8 mouse cellular contexts compared by ENCODE assay signal in the genomic region with DNA sequence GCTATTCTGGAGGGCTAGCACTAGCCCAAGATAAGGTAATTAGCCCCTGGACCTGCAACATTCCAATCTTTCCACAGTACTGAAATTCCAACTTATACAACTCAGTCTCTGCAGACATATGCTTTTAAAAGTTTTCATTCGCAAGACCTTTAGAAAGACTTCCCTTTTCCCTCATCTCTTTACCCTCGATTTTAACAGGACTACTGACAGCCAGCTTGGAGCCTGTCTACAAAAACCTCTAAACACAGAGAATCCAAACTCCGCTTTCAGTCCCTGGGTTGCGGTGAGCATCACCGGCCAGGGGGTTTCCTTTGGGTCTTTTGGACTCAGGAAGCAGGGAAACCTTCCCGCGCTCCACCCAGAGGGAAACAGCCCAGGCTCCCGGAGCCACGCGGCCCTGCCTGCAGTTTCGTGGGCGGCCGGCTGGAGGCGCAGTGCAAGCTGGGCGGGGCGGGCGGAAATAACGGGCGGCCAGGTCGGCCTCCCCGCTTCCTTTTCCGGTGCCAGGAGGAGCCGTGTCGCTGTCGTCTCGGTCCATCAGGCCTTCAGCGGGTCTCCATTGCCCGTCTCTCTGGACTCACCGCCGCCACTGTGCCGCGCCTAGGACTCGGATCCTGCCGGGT. TPM values are rescaled to one million over a fixed set of nuclear protein-coding genes. Genes with fewer than 3 reads are reported as not detected.
DNase-seq lines count a peak whose midpoint lies in the region; ATAC-seq and TF ChIP-seq lines count a peak whose summit lies in the region.

A gene (plus strand): TSS at position 482 of the 623 bp plus-strand sequence.

- H3K27ac ChIP-seq in forebrain, embryonic 10.5 days: peak within 1 kb of the TSS; percentile 100
- H3K27ac ChIP-seq in heart, embryonic 15.5 days: peak within 1 kb of the TSS; percentile 98
- peak within 1 kb of the TSS; percentile 74 for H3K27ac ChIP-seq in liver, embryonic 14.5 days
- peak within 1 kb of the TSS; percentile 99 for H3K27ac ChIP-seq in neural tube, embryonic 11.5 days (ENCODE audit: low read depth, low read length)
- H3K27ac ChIP-seq in stomach, postnatal 0 days (replicated peaks): peak within 1 kb of the TSS; percentile 96

- peaks cover 29% of the 10 kb centered on the region for H3K4me1 ChIP-seq in forebrain, embryonic 10.5 days
- H3K4me1 ChIP-seq in heart, embryonic 15.5 days (replicated peaks): peaks cover 22% of the 10 kb centered on the region
- H3K4me1 ChIP-seq in liver, embryonic 14.5 days (replicated peaks; ENCODE audit: control insufficient read depth in 2 of 2, insufficient read depth in 2 of 2, low read length in 1 of 2): peaks cover 24 to 27% of the 10 kb centered on the region in 2 experiments
- peaks cover 7% of the 10 kb centered on the region; the same call in 1 of the 2 replicates for H3K4me1 ChIP-seq in neural tube, embryonic 11.5 days (ENCODE audit: control insufficient read depth, insufficient read depth, low read length)
- 0 out of 2 replicates have a peak, but pooled peaks cover 8% of the 10 kb centered on the region for H3K4me1 ChIP-seq in stomach, postnatal 0 days (replicated peaks; ENCODE audit: control insufficient read depth, insufficient read depth)

- no peaks in the 10 kb centered on the region for H3K27me3 ChIP-seq in forebrain, embryonic 10.5 days (ENCODE audit: poor library complexity, severe bottlenecking)
- no peaks in the 10 kb centered on the region for H3K27me3 ChIP-seq in heart, embryonic 15.5 days
- no peaks in the 10 kb centered on the region for H3K27me3 ChIP-seq in liver, embryonic 14.5 days (ENCODE audit: control insufficient read depth, insufficient read depth, low read length)
- no peaks in the 10 kb centered on the region for H3K27me3 ChIP-seq in neural tube, embryonic 11.5 days (ENCODE audit: control insufficient read depth, insufficient read depth, low read length)
- H3K27me3 ChIP-seq in stomach, postnatal 0 days (ENCODE audit: control insufficient read depth, insufficient read depth, low read length): no peaks in the 10 kb centered on the region

- H3K36me3 ChIP-seq in forebrain, embryonic 10.5 days (replicated peaks): peaks cover 31% of the 10 kb centered on the region
- no peaks in the 10 kb centered on the region for H3K36me3 ChIP-seq in heart, embryonic 15.5 days
- peaks cover 4% of the 10 kb centered on the region; the same call in 1 of the 2 replicates for H3K36me3 ChIP-seq in liver, embryonic 14.5 days (replicated peaks; ENCODE audit: control insufficient read depth, insufficient read depth, low read depth)
- H3K36me3 ChIP-seq in neural tube, embryonic 11.5 days (ENCODE audit: control insufficient read depth, insufficient read depth, low read length): no peaks in the 10 kb centered on the region
- H3K36me3 ChIP-seq in stomach, postnatal 0 days (ENCODE audit: control insufficient read depth, insufficient read depth, low read length): no peaks in the 10 kb centered on the region

- peak within 1 kb of the TSS; percentile 99 for H3K9ac ChIP-seq in heart, embryonic 15.5 days
- peak within 1 kb of the TSS; percentile 99 for H3K9ac ChIP-seq in liver, embryonic 14.5 days (replicated peaks)
- H3K9ac ChIP-seq in neural tube, embryonic 11.5 days (ENCODE audit: low read length): peak within 1 kb of the TSS; percentile 97
- H3K9ac ChIP-seq in stomach, postnatal 0 days (ENCODE audit: low read length): peak within 1 kb of the TSS; percentile 96

- DNase-seq in c-Kit-negative CD71-positive TER-119-positive erythroid progenitor cells, embryonic 14.5 days (ENCODE audit: low read depth, low spot score): peak; percentile 77
- peak; percentile 93 for DNase-seq in forebrain, embryonic 10.5 days (ENCODE audit: extremely low spot score, low spot score)
- peak; percentile 90 to 93 for DNase-seq in kidney, postnatal 25 days
- peak; percentile 66 to 75 (median 74) for DNase-seq in liver, embryonic 14.5 days (ENCODE audit: low read depth in 3 of 3, low spot score in 3 of 3)
- DNase-seq in neural tube, embryonic 11.5 days (ENCODE audit: low spot score): peak; percentile 94
- peak; percentile 94 for DNase-seq in stomach, postnatal 0 days (ENCODE audit: low spot score)

- peak; percentile 97 for TF ChIP-seq CTCF in liver, embryonic 14.5 days (IDR thresholded peaks at IDR 0.05; ENCODE audit: low read depth)
- TF ChIP-seq CTCF in stomach, postnatal 0 days (IDR thresholded peaks at IDR 0.05; ENCODE audit: low read depth): peak; percentile 97

- peak within 1 kb of the TSS; percentile 65 for H3K4me2 ChIP-seq in heart, embryonic 15.5 days
- peak within 1 kb of the TSS; percentile 84 for H3K4me2 ChIP-seq in liver, embryonic 14.5 days (ENCODE audit: low read depth)
- peak within 1 kb of the TSS; percentile 55 for H3K4me2 ChIP-seq in neural tube, embryonic 11.5 days (ENCODE audit: low read depth)
- peak within 1 kb of the TSS; percentile 56 for H3K4me2 ChIP-seq in stomach, postnatal 0 days (replicated peaks; ENCODE audit: low read depth)

- H3K4me3 ChIP-seq in forebrain, embryonic 10.5 days: peak within 1 kb of the TSS; percentile 98
- H3K4me3 ChIP-seq in heart, embryonic 15.5 days: peak within 1 kb of the TSS; percentile 100
- peak within 1 kb of the TSS; percentile 92 to 97 for H3K4me3 ChIP-seq in liver, embryonic 14.5 days (ENCODE audit: insufficient read depth in 1 of 2, low read depth in 2 of 2, low read length in 2 of 2)
- H3K4me3 ChIP-seq in neural tube, embryonic 11.5 days (ENCODE audit: low read depth, low read length): peak within 1 kb of the TSS; percentile 82
- H3K4me3 ChIP-seq in stomach, postnatal 0 days (ENCODE audit: low read depth, low read length): peak within 1 kb of the TSS; percentile 99

- ATAC-seq in CD4-positive, CD25-positive, alpha-beta regulatory T cell, adult 4 months: peak; percentile 89
- peak; percentile 92 for ATAC-seq in heart, embryonic 15.5 days (replicated peaks; ENCODE audit: insufficient number of reproducible peaks, insufficient read depth, low FRiP score, low read depth)
- peak; percentile 81 for ATAC-seq in liver, embryonic 14.5 days (ENCODE audit: insufficient read depth)
- peak; percentile 88 for ATAC-seq in neural tube, embryonic 11.5 days (ENCODE audit: insufficient read depth, low FRiP score, low TSS enrichment)
- ATAC-seq in stomach, postnatal 0 days (ENCODE audit: low FRiP score, low TSS enrichment): peak; percentile 92

- 1% methylated on average over 34 of the region's 34 CpGs for WGBS in forebrain, embryonic 10.5 days
- under 1% methylated on average over 34 of the region's 34 CpGs for WGBS in heart, embryonic 15.5 days
- WGBS in liver, embryonic 14.5 days (ENCODE audit: insufficient replicate concordance): under 1% methylated on average over 34 of the region's 34 CpGs
- 2% methylated on average over 27 of the region's 34 CpGs for WGBS in neural tube, embryonic 11.5 days
- under 1% methylated on average over 32 of the region's 34 CpGs for WGBS in stomach, postnatal 0 days

- no peak for TF ChIP-seq EP300 in liver, embryonic 14.5 days (IDR thresholded peaks at IDR 0.05; ENCODE audit: low read depth)
- TF ChIP-seq EP300 in stomach, postnatal 0 days (optimal IDR thresholded peaks at IDR 0.05): no peak

- H3K9me3 ChIP-seq in forebrain, embryonic 10.5 days: no peaks in the 10 kb centered on the region
- H3K9me3 ChIP-seq in heart, embryonic 15.5 days (replicated peaks): no peaks in the 10 kb centered on the region
- no peaks in the 10 kb centered on the region for H3K9me3 ChIP-seq in liver, embryonic 14.5 days (ENCODE audit: control insufficient read depth, low read length)
- H3K9me3 ChIP-seq in neural tube, embryonic 11.5 days (ENCODE audit: control insufficient read depth, low read length): no peaks in the 10 kb centered on the region
- H3K9me3 ChIP-seq in stomach, postnatal 0 days (ENCODE audit: control insufficient read depth, low read length): no peaks in the 10 kb centered on the region

RNA-seq across cellular contexts. Expression of the gene that starts here (rescaled TPM):
- 10 to 100 TPM; 49.1 to 53.7 TPM for polyA plus RNA-seq in CD4-positive, CD25-positive, alpha-beta regulatory T cell, adult 4 months (2017; shearing (Covaris generic))
- polyA plus RNA-seq in forebrain, embryonic 10.5 days (2016; fragmentation: Nextera tagmentation; extraction: Ambion mirVana): 127 and 134 TPM in 2 replicates
- polyA plus RNA-seq in heart, embryonic 15.5 days (2015; fragmentation: Nextera tagmentation; extraction: Ambion mirVana): 35.9 and 43.6 TPM in 2 replicates
- polyA plus RNA-seq in liver, embryonic 14.5 days (2012; rRNA removed): 19.1 TPM in 2 replicates
- polyA plus RNA-seq in liver, embryonic 14.5 days (2014; fragmentation: Nextera tagmentation; extraction: Ambion mirVana): 26.3 and 30.7 TPM in 2 replicates
- 99.5 and 101 TPM in 2 replicates for polyA plus RNA-seq in neural tube, embryonic 11.5 days (2014; fragmentation: Nextera tagmentation; extraction: Ambion mirVana)
- polyA plus RNA-seq in stomach, postnatal 0 days (2015; fragmentation: Nextera tagmentation; extraction: Ambion mirVana): 21.3 and 22.4 TPM in 2 replicates

Comparison
In these comparisons a context has a peak if more than half of its experiments do, and no peak if none do; other contexts are left out.
1. Peak in every context shown above with its lines: DNase-seq, ATAC-seq, H3K4me3 ChIP-seq and H3K27ac ChIP-seq.